Mouse (Mus musculus) kidney, adult 2 months (tissue): ENCODE data around the gene Pla2g1b.
A peak's percentile ranks its signal among the peaks of the same experiment; 100 is the strongest.

Experiments
- CTCF ChIP-seq: fragments of 200-500 bp; conservative IDR thresholded peaks from 2 replicates; pipeline ENCODE4 v1.5.1; 2011; ENCODE audit warnings: low read depth, mild to moderate bottlenecking, control low read depth, low read length, moderate library complexity, mixed read lengths; ENCODE audit not compliant: insufficient read depth, insufficient read length
- POLR2A ChIP-seq: fragments of 200-500 bp; IDR thresholded peaks from one replicate; pipeline ENCODE4 v1.6.1; 2011; ENCODE audit warnings: low read depth, low read length, control low read depth

- peak; percentile 13 for TF ChIP-seq POLR2A
- no peak for TF ChIP-seq CTCF
These were observed 42.2 kb downstream of the Pla2g1b start for GRCm38 (mm10) chr5:115507981-115508858.
